Mouse (Mus musculus) v-Abl transformed pro-B cells (cell line): ENCODE data around the gene Cxcl10.

Experiments used
- in situ Hi-C, 2 experiments: fragments of 400-800 bp; cut with MboI; formaldehyde crosslinking; loops; one replicate each; pipeline ENCODE4 v1.15.1; 2025; ENCODE audit not compliant: unreplicated experiment in 2 of 2

Cxcl10 gene

DNA sequence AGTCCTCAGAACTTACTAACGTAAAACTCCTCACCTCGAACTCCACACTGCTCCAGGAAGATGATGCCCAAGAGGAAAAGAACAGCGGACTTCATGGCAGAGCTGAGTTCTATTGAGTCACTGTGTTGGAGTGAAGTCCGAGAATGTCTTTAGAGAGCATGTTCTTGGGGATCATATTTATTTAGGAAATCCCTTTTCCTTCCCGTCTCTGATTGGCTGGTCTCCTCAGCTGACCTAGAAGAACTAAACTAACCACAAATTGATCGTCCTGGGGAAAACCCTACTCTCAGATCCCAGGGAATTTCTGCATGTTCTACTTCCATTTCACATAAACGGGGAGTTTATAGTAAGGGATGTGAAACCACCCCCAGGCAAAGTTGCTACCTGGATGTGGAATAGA lies 20.8 kb downstream of the Cxcl10 start, which contains the start of gene Cxcl9:
Gene Cxcl9, minus strand, starts transcription at position 151 of the 400 bp plus-strand sequence.
- in situ Hi-C loops: no loop called here

GRCm38 (mm10) chr5:92327367-92327766 lies 21.3 kb downstream of the Cxcl10 start:
- in situ Hi-C loops: no loop called here

DNA sequence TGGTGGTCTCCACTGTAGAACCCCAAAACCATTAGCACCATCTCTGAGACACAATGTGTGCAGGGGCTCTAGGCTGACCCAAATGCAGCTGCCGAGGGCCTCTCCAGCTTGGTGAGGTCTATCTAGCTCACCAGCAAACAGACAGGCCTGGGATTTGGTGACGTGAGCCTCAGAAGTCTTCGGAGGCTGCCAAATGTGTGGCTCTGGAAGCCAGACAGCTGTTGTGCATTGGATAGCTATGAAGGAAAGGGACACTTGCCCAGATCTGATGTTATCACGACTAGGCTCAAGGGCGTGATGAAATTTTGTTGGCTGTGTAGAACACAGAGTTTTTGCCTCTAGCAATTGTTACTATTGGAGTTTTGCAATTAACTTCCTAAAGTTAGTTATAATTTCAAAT lies 25.4 kb downstream of the Cxcl10 start:
- in situ Hi-C loops: loop anchor here (25.0 kb wide), 2 partner anchors 189 to 639 kb away; partner anchors contain the start of gene Scarb2 (in 1 of the 2)

GRCm38 (mm10) chr5:92322612-92323011 lies 26.1 kb downstream of the Cxcl10 start:
- in situ Hi-C loops: loop anchor here (25.0 kb wide), 2 partner anchors 190 to 640 kb away; partner anchors contain the start of gene Scarb2 (in 1 of the 2)

DNA sequence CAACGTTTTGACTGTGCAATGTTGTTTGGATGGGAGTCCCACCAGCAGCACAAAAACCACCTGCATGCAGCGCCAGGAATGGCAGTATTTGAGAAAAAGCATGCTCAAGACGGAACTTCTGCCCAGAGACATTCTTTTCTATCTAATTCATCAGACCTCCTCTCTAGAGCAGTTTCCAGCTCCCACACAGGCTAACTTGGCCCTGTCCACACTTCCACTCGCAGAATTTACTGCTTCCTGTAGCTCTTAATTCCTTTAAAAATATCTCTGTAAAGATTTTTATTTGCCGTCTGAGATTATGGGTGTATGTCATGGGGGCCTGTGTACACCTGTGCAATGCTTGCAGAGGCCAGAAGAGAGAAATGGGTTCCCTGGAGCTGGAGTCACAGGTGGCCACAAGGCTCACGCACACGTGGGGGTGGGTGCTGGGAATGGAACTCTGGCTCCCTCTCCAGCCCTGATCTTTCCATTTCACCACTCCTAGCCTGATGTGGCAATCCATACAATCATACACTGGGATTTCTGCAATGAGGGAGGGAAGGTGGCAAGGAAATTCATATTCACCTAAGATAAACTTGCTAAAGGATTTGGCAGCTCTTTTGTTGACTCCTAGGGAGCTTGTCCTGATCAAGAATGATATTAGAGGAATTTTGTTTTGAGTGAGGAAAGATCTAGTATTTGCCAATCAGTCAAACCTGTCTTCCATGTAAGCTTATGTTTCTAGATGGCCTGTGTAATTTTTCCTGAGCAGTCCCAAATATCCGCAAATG lies 26.9 kb downstream of the Cxcl10 start:
- in situ Hi-C loops: loop anchor here (25.0 kb wide), 2 partner anchors 190 to 640 kb away; partner anchors contain the start of gene Scarb2 (in 1 of the 2)

- in situ Hi-C loops: loop anchor here (10.0 to 25.0 kb wide), 3 partner anchors 194 to 644 kb away; partner anchors contain the start of gene Scarb2 (in 1 of the 2)
Observed at GRCm38 (mm10) chr5:92318596-92318995, 30.1 kb downstream of the Cxcl10 start.

GRCm38 (mm10) chr5:92318119-92318518 lies 30.6 kb downstream of the Cxcl10 start:
- in situ Hi-C loops: loop anchor here (10.0 to 25.0 kb wide), 3 partner anchors 194 to 644 kb away; partner anchors contain the start of gene Scarb2 (in 1 of the 2)

DNA sequence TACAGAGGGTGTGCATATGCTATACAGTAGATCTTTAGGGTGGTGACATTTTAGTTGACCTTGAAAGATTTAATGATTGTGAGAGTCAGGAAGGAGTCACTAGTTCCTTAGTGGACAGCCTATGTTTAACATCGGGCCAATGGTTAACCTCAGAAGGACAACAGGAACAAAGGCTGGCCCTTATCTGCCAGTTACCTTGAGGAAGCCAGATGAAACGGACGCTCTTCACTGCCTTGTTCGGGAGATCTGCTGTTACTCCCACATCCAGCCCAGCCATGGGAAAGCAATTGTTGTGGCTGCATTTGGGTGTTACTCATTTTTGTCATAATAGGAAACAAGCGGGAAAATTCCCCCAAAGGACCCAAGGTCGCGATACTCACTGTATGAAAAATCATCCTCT lies 34.9 kb downstream of the Cxcl10 start:
- in situ Hi-C loops: loop anchor here (5.0 to 25.0 kb wide), 6 partner anchors 64 to 649 kb away; partner anchors contain the start of gene Scarb2 (in 1 of the 2)

GRCm38 (mm10) chr5:92312046-92312715 lies 36.5 kb downstream of the Cxcl10 start:
- in situ Hi-C loops: loop anchor here (5.0 to 25.0 kb wide), 6 partner anchors 65 to 650 kb away; partner anchors contain the start of gene Scarb2 (in 1 of the 2)

DNA sequence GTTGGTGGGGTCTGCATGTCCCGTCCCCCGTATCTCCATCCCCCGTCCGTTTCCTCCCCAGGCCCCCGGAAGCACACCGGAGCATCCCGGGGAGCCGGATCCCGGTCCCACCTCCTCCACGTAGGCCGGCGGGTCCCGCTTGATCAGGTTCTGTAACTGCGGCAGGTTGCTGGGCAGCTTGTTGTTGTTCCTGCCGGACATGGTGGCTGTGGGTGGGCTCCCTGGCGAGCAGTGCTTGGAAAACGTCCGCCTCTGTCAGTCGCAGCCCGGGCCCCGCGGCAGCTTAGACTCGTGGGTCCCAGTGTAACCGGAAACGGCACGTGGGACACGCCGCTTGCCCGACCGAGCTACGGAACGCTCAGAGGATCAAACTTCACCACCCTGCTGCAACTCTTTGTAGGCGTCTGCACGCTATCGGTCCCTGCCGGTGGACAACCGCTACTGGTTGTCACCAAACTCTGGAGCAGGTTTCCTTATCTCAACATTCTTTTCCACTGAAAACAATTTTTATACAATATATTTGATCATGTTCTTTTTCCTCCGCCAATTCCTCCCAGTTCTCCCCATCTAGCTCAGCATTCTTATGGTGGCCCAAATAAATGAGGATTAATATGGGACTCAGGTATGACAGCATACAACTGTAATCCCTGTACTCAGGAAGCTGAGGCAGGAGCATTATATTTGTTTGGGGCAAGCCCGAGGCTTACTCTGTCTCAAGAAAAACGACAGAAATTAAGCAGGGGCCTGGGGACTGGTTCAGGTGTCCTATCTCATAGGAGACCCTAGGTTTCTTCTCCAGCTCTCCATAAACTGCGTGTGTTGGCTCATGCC lies 38.8 kb downstream of the Cxcl10 start, which contains the start of gene Sdad1:
Gene Sdad1, minus strand, starts transcription at position 799 of the 831 bp plus-strand sequence.
- in situ Hi-C loops: loop anchor here (5.0 to 25.0 kb wide), 6 partner anchors 67 to 652 kb away; partner anchors contain the start of gene Scarb2 (in 1 of the 2)

DNA sequence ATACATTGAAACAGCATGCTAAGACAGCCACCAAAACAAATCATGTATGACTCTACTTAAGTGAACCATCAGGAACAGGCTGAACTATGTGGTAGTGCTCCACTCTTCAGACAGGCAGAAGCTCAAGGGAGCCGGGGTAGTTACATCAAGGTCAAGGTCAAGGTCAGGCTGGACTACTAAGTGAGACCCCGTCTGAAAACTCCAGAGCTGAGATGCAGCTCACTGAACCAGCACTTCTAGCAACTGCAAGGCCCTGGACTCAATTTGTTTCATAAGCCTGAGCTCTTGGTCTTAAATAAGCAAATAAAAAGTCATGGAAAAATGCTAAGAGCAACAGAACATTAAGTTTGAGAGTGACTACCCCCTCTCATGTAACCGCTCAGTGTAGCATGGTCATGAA lies 44.4 kb downstream of the Cxcl10 start:
- in situ Hi-C loops: loop anchor here (25.0 kb wide), 2 partner anchors 208 to 658 kb away; partner anchors contain the start of gene Scarb2 (in 1 of the 2)

DNA sequence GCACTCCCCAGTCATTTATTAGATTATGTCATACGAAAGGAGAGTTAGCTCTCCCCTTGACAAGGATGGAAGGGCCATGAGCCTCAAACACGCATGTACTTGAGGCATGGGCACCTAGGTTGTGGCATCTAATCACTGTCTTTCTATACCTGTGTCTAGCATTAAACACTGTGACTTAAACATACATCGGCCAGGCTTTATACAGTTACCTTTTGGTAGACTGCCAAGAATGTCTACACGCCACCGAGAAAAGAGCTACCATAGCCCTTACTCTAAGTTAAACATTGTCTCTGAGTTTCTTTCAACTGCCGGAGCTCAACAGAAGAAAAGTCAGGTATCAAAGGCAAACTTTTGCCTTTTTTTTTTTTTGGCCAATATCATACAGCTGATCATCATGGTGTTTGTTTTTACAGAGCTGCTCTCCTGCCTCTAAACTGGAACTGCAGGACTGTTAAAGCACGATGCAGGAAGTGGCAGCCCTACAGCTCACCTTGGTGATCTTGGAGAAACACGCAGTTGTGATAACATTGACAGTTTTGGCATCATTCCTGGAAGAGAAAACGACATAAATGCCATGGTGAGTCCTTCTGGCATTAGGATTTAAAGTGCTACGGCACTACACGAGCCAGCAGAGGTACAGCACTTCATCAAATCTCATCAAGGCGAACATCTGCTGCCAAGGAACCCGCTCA lies 46.4 kb downstream of the Cxcl10 start:
- in situ Hi-C loops: loop anchor here (25.0 kb wide), 2 partner anchors 210 to 660 kb away; partner anchors contain the start of gene Scarb2 (in 1 of the 2)
